Mouse (Mus musculus): Measurements from ENCODE around the gene Vdac2. TPM values are rescaled to one million over a fixed set of nuclear protein-coding genes. Genes with fewer than 3 reads are reported as not detected.

Gene Vdac2
- total RNA-seq, 2 experiments from 2014 or later, result 210 to 217 TPM

- DNase-seq (ENCODE audit: extremely low spot score in 1 of 2, low spot score in 2 of 2), result peak; percentile 93
- intact Hi-C loops (cut with DNase I), result loop anchor here (5.0 kb wide), 1 partner anchor 96 kb away; the partner anchor contains the start of genes Dusp13 and Samd8
Observed at GRCm38 (mm10) chr14:21848166-21849154, 23.4 kb downstream of the Vdac2 start, which contains the start of gene Comtd1. Gene Comtd1, minus strand, starts transcription at chr14:21848977.

GRCm38 (mm10) chr14:21849524-21850418 is 24.7 kb downstream of the Vdac2 start:
- intact Hi-C loops (cut with DNase I), result loop anchor here (5.0 to 10.0 kb wide), 2 partner anchors 97 to 725 kb away; partner anchors contain the start of genes Dusp13 and Samd8
- no peak for DNase-seq (ENCODE audit: extremely low spot score in 1 of 2, low spot score in 2 of 2)

- DNase-seq (ENCODE audit: extremely low spot score in 1 of 2, low spot score in 2 of 2), result no peak
- intact Hi-C loops (cut with DNase I), result loop anchor here (10.0 kb wide), 1 partner anchor 726 kb away; no protein-coding TSS in a partner anchor
Observed at GRCm38 (mm10) chr14:21850419-21851127, 25.5 kb downstream of the Vdac2 start.

- intact Hi-C loops (cut with DNase I), result loop anchor here (10.0 kb wide), 1 partner anchor 727 kb away; no protein-coding TSS in a partner anchor
- DNase-seq (ENCODE audit: extremely low spot score in 1 of 2, low spot score in 2 of 2), result peak in 1 of 2 experiments; percentile 55
Observed at GRCm38 (mm10) chr14:21851996-21852791, 27.2 kb downstream of the Vdac2 start.

- peak in 1 of 2 experiments; percentile 84 for DNase-seq (ENCODE audit: extremely low spot score in 1 of 2, low spot score in 2 of 2)
- intact Hi-C loops (cut with DNase I), result loop anchor here (10.0 kb wide), 1 partner anchor 729 kb away; no protein-coding TSS in a partner anchor
Observed at GRCm38 (mm10) chr14:21853456-21854109, 28.5 kb downstream of the Vdac2 start.

- no peak for DNase-seq (ENCODE audit: extremely low spot score in 1 of 2, low spot score in 2 of 2)
- intact Hi-C loops (cut with DNase I), result loop anchor here (10.0 kb wide), 1 partner anchor 729 kb away; no protein-coding TSS in a partner anchor
Observed at GRCm38 (mm10) chr14:21854271-21854670, 29.2 kb downstream of the Vdac2 start.

- no peak for DNase-seq (ENCODE audit: extremely low spot score in 1 of 2, low spot score in 2 of 2)
- intact Hi-C loops (cut with DNase I), result loop anchor here (10.0 kb wide), 1 partner anchor 731 kb away; no protein-coding TSS in a partner anchor
Observed at GRCm38 (mm10) chr14:21855961-21856360, 30.9 kb downstream of the Vdac2 start.

- intact Hi-C loops (cut with DNase I), result loop anchor here (10.0 kb wide), 1 partner anchor 732 kb away; no protein-coding TSS in a partner anchor
- DNase-seq (ENCODE audit: extremely low spot score in 1 of 2, low spot score in 2 of 2), result no peak
Observed at GRCm38 (mm10) chr14:21856886-21857285, 31.8 kb downstream of the Vdac2 start.

GRCm38 (mm10) chr14:21866291-21866690 is 41.3 kb downstream of the Vdac2 start:
- DNase-seq (ENCODE audit: extremely low spot score in 1 of 2, low spot score in 2 of 2), result no peak

GRCm38 (mm10) chr14:21866816-21867215 is 41.8 kb downstream of the Vdac2 start:
- intact Hi-C loops (cut with DNase I), result no loop called here
- no peak for DNase-seq (ENCODE audit: extremely low spot score in 1 of 2, low spot score in 2 of 2)

More at GRCm38 (mm10) chr14:21866291-21866690, 41.3 kb downstream of the Vdac2 start:
- intact Hi-C loops (cut with DNase I), result no loop called here

- intact Hi-C loops (cut with DNase I), result no loop called here
- no peak for DNase-seq (ENCODE audit: extremely low spot score in 1 of 2, low spot score in 2 of 2)
Observed at GRCm38 (mm10) chr14:21890430-21890829, 65.4 kb downstream of the Vdac2 start.

- intact Hi-C loops (cut with DNase I), result no loop called here
- no peak for DNase-seq (ENCODE audit: extremely low spot score in 1 of 2, low spot score in 2 of 2)
Observed at GRCm38 (mm10) chr14:21891581-21892340, 66.7 kb downstream of the Vdac2 start.

- intact Hi-C loops (cut with DNase I), result no loop called here
- DNase-seq (ENCODE audit: extremely low spot score in 1 of 2, low spot score in 2 of 2), result no peak
Observed at GRCm38 (mm10) chr14:21892341-21892659, 67.3 kb downstream of the Vdac2 start.

Measured in left cerebral cortex, postnatal 10 days (tissue).